Mouse (Mus musculus) embryonic fibroblast, embryonic 13.5 days (primary cell): ENCODE results near the gene Slamf9. TPM values are rescaled to one million over a fixed set of nuclear protein-coding genes. Genes with fewer than 3 reads are reported as not detected.

ENCODE experiments used
- H3K27ac ChIP-seq: 2 replicates; pipeline ENCODE4 v1.5.1; 2012; ENCODE audit warnings: low read length, control low read depth, inconsistent platforms; ENCODE audit not compliant: insufficient read depth
- H3K4me1 ChIP-seq: 2 replicates; pipeline ENCODE4 v1.6.1; 2011; ENCODE audit warnings: low read length; ENCODE audit not compliant: control insufficient read depth, insufficient read depth
- H3K4me3 ChIP-seq: 2 replicates; pipeline ENCODE4 v1.5.1; 2011; ENCODE audit warnings: mild to moderate bottlenecking, control low read depth, low read length; ENCODE audit not compliant: insufficient read depth
- CTCF ChIP-seq: IDR thresholded peaks from 2 replicates; pipeline ENCODE4 v1.5.1; 2011; ENCODE audit warnings: mild to moderate bottlenecking, control low read depth, low read length, moderate library complexity, borderline replicate concordance; ENCODE audit not compliant: insufficient read depth
- POLR2A ChIP-seq: IDR thresholded peaks from 2 replicates; pipeline ENCODE4 v1.6.1; 2011; ENCODE audit warnings: low read depth, mild to moderate bottlenecking, control low read depth, low read length, moderate library complexity
- polyA plus RNA-seq: library from polyadenylated mRNA; stranded (reverse); fragments of >200 nt; gene quantifications from 2 replicates; pipeline ENCODE4 v1.2.4, GENCODE M21; 2011; ENCODE audit warnings: low read depth; ENCODE audit not compliant: missing spikeins, insufficient read length

Gene Slamf9
- polyA plus RNA-seq, 1 experiment = 2.5 TPM

- TF ChIP-seq CTCF = no peak
- no peak for TF ChIP-seq POLR2A
- no peaks in the 10 kb centered on the region for H3K4me1 ChIP-seq
- no peak overlapping the region for H3K4me3 ChIP-seq
- H3K27ac ChIP-seq = no peak overlapping the region
These were observed 2.9 kb downstream of the Slamf9 start for GRCm38 (mm10) chr1:172478020-172478419.

GRCm38 (mm10) chr1:172480376-172480775 lies 5.2 kb downstream of the Slamf9 start:
- no peak overlapping the region for H3K4me3 ChIP-seq
- TF ChIP-seq POLR2A (no peak), CTCF (no peak)
- H3K4me1 ChIP-seq = no peaks in the 10 kb centered on the region
- H3K27ac ChIP-seq = no peak overlapping the region

GRCm38 (mm10) chr1:172481111-172481510 lies 6.0 kb downstream of the Slamf9 start:
- no peak overlapping the region for H3K4me3 ChIP-seq
- no peaks in the 10 kb centered on the region for H3K4me1 ChIP-seq
- TF ChIP-seq CTCF = no peak
- no peak for TF ChIP-seq POLR2A
- H3K27ac ChIP-seq = no peak overlapping the region

- peak within 1 kb of the TSS; percentile 52 for H3K4me3 ChIP-seq
- no peaks in the 10 kb centered on the region for H3K4me1 ChIP-seq
- H3K27ac ChIP-seq = no peak within 1 kb of the TSS
- 0 out of 2 replicates have a peak, but pooled peaks have one; percentile 29 for TF ChIP-seq CTCF
- no peak for TF ChIP-seq POLR2A
These were observed 6.6 kb downstream of the Slamf9 start, which contains the start of gene Igsf9 for GRCm38 (mm10) chr1:172481540-172482280. Gene Igsf9 (plus strand): TSS chr1:172481788.

- H3K4me3 ChIP-seq = peak overlapping the region; percentile 52
- no peaks in the 10 kb centered on the region for H3K4me1 ChIP-seq
- no peak for TF ChIP-seq CTCF
- no peak for TF ChIP-seq POLR2A
- no peak overlapping the region for H3K27ac ChIP-seq
These were observed 7.6 kb downstream of the Slamf9 start for GRCm38 (mm10) chr1:172482518-172483360.

GRCm38 (mm10) chr1:172483361-172483660 lies 8.2 kb downstream of the Slamf9 start:
- no peak for TF ChIP-seq CTCF
- TF ChIP-seq POLR2A = no peak
- no peak overlapping the region for H3K27ac ChIP-seq
- no peaks in the 10 kb centered on the region for H3K4me1 ChIP-seq
- 0 out of 2 replicates have a peak overlapping the region, but pooled peaks have one; percentile 52 for H3K4me3 ChIP-seq

GRCm38 (mm10) chr1:172484236-172484635 lies 9.1 kb downstream of the Slamf9 start:
- H3K27ac ChIP-seq = no peak overlapping the region
- no peak overlapping the region for H3K4me3 ChIP-seq
- TF ChIP-seq CTCF (no peak), POLR2A (no peak)

GRCm38 (mm10) chr1:172484671-172485070 lies 9.5 kb downstream of the Slamf9 start:
- Histone ChIP-seq H3K4me3 (no peak overlapping the region), H3K4me1 (no peaks in the 10 kb centered on the region), H3K27ac (no peak overlapping the region)
- no peak for TF ChIP-seq POLR2A
- no peak for TF ChIP-seq CTCF

More at GRCm38 (mm10) chr1:172484236-172484635, 9.1 kb downstream of the Slamf9 start:
- no peaks in the 10 kb centered on the region for H3K4me1 ChIP-seq

GRCm38 (mm10) chr1:172485821-172486220 lies 10.7 kb downstream of the Slamf9 start:
- Histone ChIP-seq H3K4me3 (no peak overlapping the region), H3K27ac (no peak overlapping the region), H3K4me1 (no peaks in the 10 kb centered on the region)
- TF ChIP-seq CTCF (no peak), POLR2A (no peak)

- H3K4me3 ChIP-seq = no peak overlapping the region
- no peak for TF ChIP-seq POLR2A
- TF ChIP-seq CTCF = no peak
- no peak overlapping the region for H3K27ac ChIP-seq
- no peaks in the 10 kb centered on the region for H3K4me1 ChIP-seq
These were observed 11.1 kb downstream of the Slamf9 start for GRCm38 (mm10) chr1:172486236-172486635.
